Mouse (Mus musculus): ENCODE data around the gene Olfr49.
"Not testable (repeated sequence)": the region's sequence is repeated elsewhere in the genome, so short reads cannot be mapped to it uniquely, and the experiment has no call there.

DNA sequence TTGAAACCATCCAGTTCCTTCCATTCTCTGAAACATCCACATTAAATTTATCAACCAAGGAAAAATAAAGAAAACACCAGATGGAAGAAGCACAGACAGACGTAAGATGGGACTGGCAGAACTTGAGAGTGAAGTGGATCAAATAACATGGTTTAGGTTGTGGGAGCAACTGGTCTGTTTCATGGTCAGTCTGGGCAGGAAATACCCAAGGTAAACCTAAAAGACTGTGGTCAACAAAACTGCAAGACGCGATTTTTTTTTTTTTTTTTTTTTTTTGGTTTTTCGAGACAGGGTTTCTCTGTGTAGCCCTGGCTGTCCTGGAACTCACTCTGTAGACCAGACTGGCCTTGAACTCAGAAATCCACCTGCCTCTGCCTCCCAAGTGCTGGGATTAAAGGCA, 54.9 kb downstream of the Olfr49 start:
- not testable (repeated sequence) for TF ChIP-seq CTCF (IDR thresholded peaks at IDR 0.05; ENCODE audit: extremely low read depth, insufficient read length, insufficient replicate concordance, low read depth, low read length); POLR2A (IDR thresholded peaks at IDR 0.05; ENCODE audit: low read depth, low read length)

All from small intestine, adult 2 months (tissue).